Mouse (Mus musculus): Measurements from ENCODE around the gene Traf3. TPM values are rescaled to one million over a fixed set of nuclear protein-coding genes. Genes with fewer than 3 reads are reported as not detected.

Traf3 gene
- polyA plus RNA-seq, 1 experiment from 2014 or later: 6.0 TPM

- H3K36me3 ChIP-seq (ENCODE audit: control insufficient read depth, insufficient read depth, low read length): peaks cover 52% of the 10 kb centered on the region
- H3K4me1 ChIP-seq (ENCODE audit: control insufficient read depth in 2 of 2, insufficient read depth in 2 of 2, low read length in 2 of 2): no peaks in the 10 kb centered on the region
- no peaks in the 10 kb centered on the region for H3K9me3 ChIP-seq (ENCODE audit: control insufficient read depth, low read length)
- H3K27me3 ChIP-seq (ENCODE audit: control insufficient read depth, insufficient read depth, low read length): no peaks in the 10 kb centered on the region
- H3K4me3 ChIP-seq (ENCODE audit: control insufficient read depth in 1 of 2, insufficient read depth in 1 of 2, low read depth in 1 of 2, low read length in 2 of 2): no peak overlapping the region
- no peak overlapping the region for H3K4me2 ChIP-seq (ENCODE audit: low read length)
- no peak overlapping the region for H3K9ac ChIP-seq (ENCODE audit: low read length)
- no peak overlapping the region for H3K27ac ChIP-seq (replicated peaks in 1 of 2; ENCODE audit: control insufficient read depth in 1 of 2, insufficient read depth in 1 of 2, low read depth in 2 of 2, low read length in 2 of 2)
- ATAC-seq (ENCODE audit: insufficient number of reproducible peaks, insufficient read depth, low FRiP score, low read depth): no peak
- WGBS: 93% methylated on average over 5 of the region's 5 CpGs
These were observed 76.2 kb downstream of the Traf3 start for GRCm38 (mm10) chr12:111242346-111242745.

DNA sequence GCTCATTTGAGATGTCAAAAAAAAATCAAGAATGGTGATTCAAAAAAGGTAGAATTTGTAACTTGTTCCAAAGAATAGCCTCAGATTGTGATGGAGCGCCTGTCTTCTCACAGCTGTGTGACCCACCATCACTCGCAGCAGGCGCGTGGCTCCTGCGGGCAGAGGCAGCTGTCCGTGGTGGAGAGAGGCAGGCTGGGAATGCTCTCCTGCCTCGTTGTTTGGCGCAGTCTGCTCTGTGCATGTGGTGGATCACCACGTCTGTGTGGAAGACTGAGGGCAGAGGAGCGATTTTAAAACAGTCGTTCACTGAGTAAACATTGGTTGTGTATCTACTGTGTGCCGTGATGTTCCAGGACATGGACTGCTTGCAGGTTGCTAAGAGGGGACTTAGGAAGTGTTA lies 77.6 kb downstream of the Traf3 start:
- Histone ChIP-seq H3K4me2 (ENCODE audit: low read length) (no peak overlapping the region), H3K4me3 (ENCODE audit: control insufficient read depth in 1 of 2, insufficient read depth in 1 of 2, low read depth in 1 of 2, low read length in 2 of 2) (no peak overlapping the region), H3K9ac (ENCODE audit: low read length) (no peak overlapping the region), H3K36me3 (ENCODE audit: control insufficient read depth, insufficient read depth, low read length) (peaks cover 51% of the 10 kb centered on the region), H3K9me3 (ENCODE audit: control insufficient read depth, low read length) (no peaks in the 10 kb centered on the region), H3K4me1 (ENCODE audit: control insufficient read depth in 2 of 2, insufficient read depth in 2 of 2, low read length in 2 of 2) (no peaks in the 10 kb centered on the region), H3K27ac (replicated peaks in 1 of 2; ENCODE audit: control insufficient read depth in 1 of 2, insufficient read depth in 1 of 2, low read depth in 2 of 2, low read length in 2 of 2) (no peak overlapping the region), H3K27me3 (ENCODE audit: control insufficient read depth, insufficient read depth, low read length) (no peaks in the 10 kb centered on the region)
- no peak for ATAC-seq (ENCODE audit: insufficient number of reproducible peaks, insufficient read depth, low FRiP score, low read depth)
- 85% methylated on average over 12 of the region's 12 CpGs for WGBS

DNA sequence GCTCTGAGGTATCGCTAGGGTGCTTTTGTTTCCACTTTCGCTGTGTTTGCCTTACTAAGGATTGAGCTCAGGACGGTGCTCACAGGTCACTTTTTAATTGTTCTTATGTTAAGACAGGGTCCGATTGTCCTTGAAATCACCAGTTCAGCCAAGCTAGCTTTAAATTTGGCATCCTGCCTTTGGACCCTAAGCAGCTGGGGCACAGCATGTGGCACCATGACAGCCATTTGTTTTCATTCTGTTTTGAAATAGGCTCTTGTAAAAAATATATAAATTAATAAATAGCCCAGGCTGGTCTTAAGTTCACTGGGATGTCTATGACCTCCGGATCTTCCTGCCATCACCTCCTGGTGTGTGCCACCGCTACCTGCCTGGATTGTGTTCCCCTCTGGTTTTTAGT lies 78.9 kb downstream of the Traf3 start:
- Histone ChIP-seq H3K36me3 (ENCODE audit: control insufficient read depth, insufficient read depth, low read length) (peaks cover 52% of the 10 kb centered on the region), H3K27me3 (ENCODE audit: control insufficient read depth, insufficient read depth, low read length) (no peaks in the 10 kb centered on the region), H3K4me1 (ENCODE audit: control insufficient read depth in 2 of 2, insufficient read depth in 2 of 2, low read length in 2 of 2) (no peaks in the 10 kb centered on the region), H3K4me3 (ENCODE audit: control insufficient read depth in 1 of 2, insufficient read depth in 1 of 2, low read depth in 1 of 2, low read length in 2 of 2) (no peak overlapping the region), H3K9me3 (ENCODE audit: control insufficient read depth, low read length) (no peaks in the 10 kb centered on the region), H3K9ac (ENCODE audit: low read length) (no peak overlapping the region), H3K4me2 (ENCODE audit: low read length) (no peak overlapping the region), H3K27ac (replicated peaks in 1 of 2; ENCODE audit: control insufficient read depth in 1 of 2, insufficient read depth in 1 of 2, low read depth in 2 of 2, low read length in 2 of 2) (no peak overlapping the region)
- ATAC-seq (ENCODE audit: insufficient number of reproducible peaks, insufficient read depth, low FRiP score, low read depth): no peak
- WGBS: 89% methylated on average over 6 of the region's 6 CpGs

GRCm38 (mm10) chr12:111246808-111247464 lies 80.8 kb downstream of the Traf3 start:
- no peak overlapping the region for H3K4me3 ChIP-seq (ENCODE audit: control insufficient read depth in 1 of 2, insufficient read depth in 1 of 2, low read depth in 1 of 2, low read length in 2 of 2)
- no peaks in the 10 kb centered on the region for H3K27me3 ChIP-seq (ENCODE audit: control insufficient read depth, insufficient read depth, low read length)
- H3K4me1 ChIP-seq (ENCODE audit: control insufficient read depth in 2 of 2, insufficient read depth in 2 of 2, low read length in 2 of 2): no peaks in the 10 kb centered on the region
- no peaks in the 10 kb centered on the region for H3K9me3 ChIP-seq (ENCODE audit: control insufficient read depth, low read length)
- 80% methylated on average over 9 of the region's 9 CpGs for WGBS
- no peak overlapping the region for H3K27ac ChIP-seq (replicated peaks in 1 of 2; ENCODE audit: control insufficient read depth in 1 of 2, insufficient read depth in 1 of 2, low read depth in 2 of 2, low read length in 2 of 2)
- ATAC-seq (ENCODE audit: insufficient number of reproducible peaks, insufficient read depth, low FRiP score, low read depth): no peak
- H3K4me2 ChIP-seq (ENCODE audit: low read length): no peak overlapping the region
- peaks cover 61% of the 10 kb centered on the region for H3K36me3 ChIP-seq (ENCODE audit: control insufficient read depth, insufficient read depth, low read length)
- no peak overlapping the region for H3K9ac ChIP-seq (ENCODE audit: low read length)

DNA sequence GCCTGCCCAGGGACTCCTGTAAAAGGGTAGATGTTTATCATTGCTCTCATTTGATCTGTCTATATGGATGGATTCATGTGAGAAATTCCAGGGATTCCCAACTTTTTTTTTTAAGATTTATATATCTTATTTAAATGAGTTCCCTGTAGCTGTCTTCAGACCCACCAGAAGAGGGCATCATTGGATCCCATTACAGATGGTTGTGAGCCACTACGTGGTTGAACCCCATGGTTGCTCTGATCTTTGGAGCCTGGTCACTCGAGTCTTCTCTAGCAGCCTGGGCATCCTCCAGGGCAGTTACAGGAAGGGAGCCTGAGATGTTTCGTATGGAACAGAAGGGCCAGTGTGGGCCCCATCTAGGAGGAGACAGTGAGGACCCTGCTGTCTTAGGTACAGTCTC lies 82.9 kb downstream of the Traf3 start:
- no peak overlapping the region for H3K4me3 ChIP-seq (ENCODE audit: control insufficient read depth in 1 of 2, insufficient read depth in 1 of 2, low read depth in 1 of 2, low read length in 2 of 2)
- no peaks in the 10 kb centered on the region for H3K9me3 ChIP-seq (ENCODE audit: control insufficient read depth, low read length)
- ATAC-seq (ENCODE audit: insufficient number of reproducible peaks, insufficient read depth, low FRiP score, low read depth): no peak
- 54% methylated on average over 3 of the region's 3 CpGs for WGBS
- no peak overlapping the region for H3K27ac ChIP-seq (replicated peaks in 1 of 2; ENCODE audit: control insufficient read depth in 1 of 2, insufficient read depth in 1 of 2, low read depth in 2 of 2, low read length in 2 of 2)
- no peak overlapping the region for H3K9ac ChIP-seq (ENCODE audit: low read length)
- no peaks in the 10 kb centered on the region for H3K27me3 ChIP-seq (ENCODE audit: control insufficient read depth, insufficient read depth, low read length)
- no peaks in the 10 kb centered on the region for H3K4me1 ChIP-seq (ENCODE audit: control insufficient read depth in 2 of 2, insufficient read depth in 2 of 2, low read length in 2 of 2)
- H3K4me2 ChIP-seq (ENCODE audit: low read length): no peak overlapping the region
- peaks cover 48% of the 10 kb centered on the region for H3K36me3 ChIP-seq (ENCODE audit: control insufficient read depth, insufficient read depth, low read length)

- H3K27ac ChIP-seq (replicated peaks in 1 of 2; ENCODE audit: control insufficient read depth in 1 of 2, insufficient read depth in 1 of 2, low read depth in 2 of 2, low read length in 2 of 2): no peak overlapping the region
- no peak overlapping the region for H3K4me3 ChIP-seq (ENCODE audit: control insufficient read depth in 1 of 2, insufficient read depth in 1 of 2, low read depth in 1 of 2, low read length in 2 of 2)
- no peaks in the 10 kb centered on the region for H3K9me3 ChIP-seq (ENCODE audit: control insufficient read depth, low read length)
- H3K4me2 ChIP-seq (ENCODE audit: low read length): no peak overlapping the region
- H3K27me3 ChIP-seq (ENCODE audit: control insufficient read depth, insufficient read depth, low read length): no peaks in the 10 kb centered on the region
- H3K9ac ChIP-seq (ENCODE audit: low read length): no peak overlapping the region
- H3K4me1 ChIP-seq (ENCODE audit: control insufficient read depth in 2 of 2, insufficient read depth in 2 of 2, low read length in 2 of 2): no peaks in the 10 kb centered on the region
- 87% methylated on average over 8 of the region's 8 CpGs for WGBS
- H3K36me3 ChIP-seq (ENCODE audit: control insufficient read depth, insufficient read depth, low read length): peaks cover 42% of the 10 kb centered on the region
- ATAC-seq (ENCODE audit: insufficient number of reproducible peaks, insufficient read depth, low FRiP score, low read depth): no peak
These were observed 83.9 kb downstream of the Traf3 start for GRCm38 (mm10) chr12:111250116-111250515.

- no peak for ATAC-seq (ENCODE audit: insufficient number of reproducible peaks, insufficient read depth, low FRiP score, low read depth)
- H3K9ac ChIP-seq (ENCODE audit: low read length): no peak overlapping the region
- 61% methylated on average over 9 of the region's 9 CpGs for WGBS
These were observed 85.1 kb downstream of the Traf3 start for GRCm38 (mm10) chr12:111251227-111251626.

DNA sequence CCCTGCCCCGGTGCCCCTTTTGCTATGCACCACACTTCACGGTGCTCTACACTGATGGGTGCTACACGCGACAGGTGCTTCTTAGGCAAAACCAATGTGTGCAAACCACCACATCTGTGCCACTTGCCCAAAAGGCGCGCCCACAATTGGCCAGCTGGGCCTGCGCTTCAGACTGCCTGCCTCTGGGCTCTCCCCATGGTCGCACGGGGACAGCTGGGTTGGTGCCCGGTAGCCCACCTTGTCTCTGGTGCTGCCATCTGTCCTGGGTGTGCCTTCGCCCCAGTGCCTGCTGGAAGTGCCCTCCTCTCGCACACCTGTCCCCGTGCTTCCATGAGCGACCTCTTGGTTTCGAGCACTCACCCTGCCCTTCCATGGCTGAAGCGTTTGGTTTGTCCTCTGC lies 97.5 kb downstream of the Traf3 start:
- Histone ChIP-seq H3K9me3 (ENCODE audit: control insufficient read depth, low read length) (no peaks in the 10 kb centered on the region), H3K9ac (ENCODE audit: low read length) (no peak overlapping the region), H3K4me2 (ENCODE audit: low read length) (no peak overlapping the region), H3K27me3 (ENCODE audit: control insufficient read depth, insufficient read depth, low read length) (no peaks in the 10 kb centered on the region), H3K36me3 (ENCODE audit: control insufficient read depth, insufficient read depth, low read length) (peaks cover 36% of the 10 kb centered on the region), H3K27ac (replicated peaks in 1 of 2; ENCODE audit: control insufficient read depth in 1 of 2, insufficient read depth in 1 of 2, low read depth in 2 of 2, low read length in 2 of 2) (no peak overlapping the region), H3K4me1 (ENCODE audit: control insufficient read depth in 2 of 2, insufficient read depth in 2 of 2, low read length in 2 of 2) (no peaks in the 10 kb centered on the region), H3K4me3 (ENCODE audit: control insufficient read depth in 1 of 2, insufficient read depth in 1 of 2, low read depth in 1 of 2, low read length in 2 of 2) (no peak overlapping the region)
- WGBS: 88% methylated on average over 16 of the region's 16 CpGs
- ATAC-seq (ENCODE audit: insufficient number of reproducible peaks, insufficient read depth, low FRiP score, low read depth): no peak

More at GRCm38 (mm10) chr12:111251227-111251626, 85.1 kb downstream of the Traf3 start:
- H3K27me3 ChIP-seq (ENCODE audit: control insufficient read depth, insufficient read depth, low read length): no peaks in the 10 kb centered on the region
- H3K9me3 ChIP-seq (ENCODE audit: control insufficient read depth, low read length): no peaks in the 10 kb centered on the region
- H3K4me3 ChIP-seq (ENCODE audit: control insufficient read depth in 1 of 2, insufficient read depth in 1 of 2, low read depth in 1 of 2, low read length in 2 of 2): no peak overlapping the region
- no peaks in the 10 kb centered on the region for H3K4me1 ChIP-seq (ENCODE audit: control insufficient read depth in 2 of 2, insufficient read depth in 2 of 2, low read length in 2 of 2)
- no peak overlapping the region for H3K4me2 ChIP-seq (ENCODE audit: low read length)
- H3K36me3 ChIP-seq (ENCODE audit: control insufficient read depth, insufficient read depth, low read length): peaks cover 41% of the 10 kb centered on the region
- no peak overlapping the region for H3K27ac ChIP-seq (replicated peaks in 1 of 2; ENCODE audit: control insufficient read depth in 1 of 2, insufficient read depth in 1 of 2, low read depth in 2 of 2, low read length in 2 of 2)

All from heart, embryonic 14.5 days (tissue).